Mouse (Mus musculus) macrophage (primary cell): ENCODE results near the gene Zeb2. TPM values are rescaled to one million over a fixed set of nuclear protein-coding genes. Genes with fewer than 3 reads are reported as not detected.

ENCODE experiments used
- H3K27ac ChIP-seq: fragments of 350-480 bp; formaldehyde crosslinking; 2 replicates; pipeline ENCODE4 v1.9.0; 2021
- H3K36me3 ChIP-seq: fragments of 350-480 bp; formaldehyde crosslinking; 2 replicates; pipeline ENCODE4 v1.9.0; 2021; ENCODE audit errors: inconsistent target
- H3K4me3 ChIP-seq: fragments of 350-480 bp; formaldehyde crosslinking; 2 replicates; pipeline ENCODE4 v1.9.0; 2021; ENCODE audit errors: inconsistent target
- H3K79me2 ChIP-seq: fragments of 350-480 bp; formaldehyde crosslinking; 2 replicates; pipeline ENCODE4 v1.9.0; 2021; ENCODE audit errors: inconsistent target
- WGBS: methylation state at CpG from one replicate; pipeline ENCODE4 v1.1.7; 2026; ENCODE audit warnings: inconsistent platforms; ENCODE audit not compliant: missing documents; 5-methylcytosine and 5-hydroxymethylcytosine counted together
- polyA plus RNA-seq: library from polyadenylated mRNA; stranded (reverse); fragments of 250-400 nt; gene quantifications from 3 replicates; pipeline ENCODE4 v1.2.4, GENCODE M21; 2018; ENCODE audit warnings: inconsistent platforms

The Zeb2 gene
- polyA plus RNA-seq, 1 experiment from 2014 or later = 164 TPM

DNA sequence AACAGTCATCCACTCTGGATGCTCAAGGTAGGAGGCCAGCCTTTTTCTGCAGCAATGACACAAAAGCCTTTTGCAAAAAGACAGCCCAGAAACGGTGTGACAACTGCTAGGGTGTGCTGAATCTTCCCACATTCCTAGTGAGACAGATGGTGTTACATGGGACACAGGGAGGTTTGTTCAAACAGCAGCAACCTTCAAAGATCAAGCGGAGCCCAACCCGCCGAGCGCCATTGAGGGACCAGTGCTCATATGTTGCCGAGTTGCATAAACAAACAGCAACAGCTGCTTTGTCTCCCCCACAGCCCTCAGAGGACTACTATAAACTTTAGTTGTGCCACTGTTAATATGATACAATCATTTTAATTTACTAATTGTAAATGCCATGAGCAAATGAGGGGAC, 117.3 kb downstream of the Zeb2 start:
- Histone ChIP-seq H3K27ac (no peak overlapping the region), H3K79me2 (peaks cover 90% of the 10 kb centered on the region), H3K36me3 (peaks cover 76% of the 10 kb centered on the region), H3K4me3 (no peak overlapping the region)
- 97% methylated on average over 6 of the region's 6 CpGs for WGBS

DNA sequence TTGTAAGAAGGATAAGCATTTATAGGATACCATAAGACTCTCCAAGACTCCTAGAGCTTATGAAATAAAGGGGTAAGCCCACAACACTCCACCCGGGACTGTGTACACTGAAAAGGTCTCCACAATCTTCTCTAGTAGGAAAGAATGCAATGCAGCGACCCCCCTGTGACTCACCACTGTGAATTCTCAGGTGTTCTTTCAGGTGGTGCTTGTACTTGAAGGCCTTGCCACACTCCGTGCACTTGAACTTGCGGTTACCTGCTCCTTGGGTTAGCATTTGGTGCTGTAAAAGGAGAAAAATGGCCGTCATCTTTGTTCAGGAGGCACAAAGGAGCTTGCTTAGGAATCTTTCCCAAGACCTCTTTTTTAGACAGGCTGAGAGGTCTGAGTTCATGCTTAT, 118.5 kb downstream of the Zeb2 start:
- peaks cover 85% of the 10 kb centered on the region for H3K36me3 ChIP-seq
- H3K27ac ChIP-seq = no peak overlapping the region
- no peak overlapping the region for H3K4me3 ChIP-seq
- peaks cover 99% of the 10 kb centered on the region for H3K79me2 ChIP-seq
- WGBS = 93% methylated on average over 5 of the region's 5 CpGs

DNA sequence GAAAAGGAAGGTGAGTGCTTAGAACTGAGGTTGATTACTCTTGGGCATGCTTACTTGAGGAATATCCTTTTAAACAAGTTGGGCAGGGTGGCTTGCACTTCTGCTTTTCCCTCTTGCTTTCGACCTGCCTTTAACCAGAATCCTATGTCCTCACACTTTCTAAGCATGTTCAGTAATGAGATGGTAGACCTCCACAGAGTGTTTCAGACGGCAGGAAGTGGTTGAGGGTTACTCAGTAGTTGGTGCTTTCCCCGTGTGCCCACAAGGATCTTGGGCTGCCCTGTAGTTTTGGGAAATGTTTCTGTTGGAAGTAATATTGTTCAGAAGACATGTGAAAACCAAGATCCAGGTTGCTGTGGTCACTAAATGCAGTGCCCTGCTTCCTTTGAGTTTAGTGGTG, 135.5 kb downstream of the Zeb2 start:
- H3K79me2 ChIP-seq = no peaks in the 10 kb centered on the region
- H3K4me3 ChIP-seq = no peak overlapping the region
- H3K36me3 ChIP-seq = 0 out of 2 replicates have a peak, but pooled peaks cover 3% of the 10 kb centered on the region
- 5% methylated on average over 3 of the region's 3 CpGs for WGBS
- H3K27ac ChIP-seq = no peak overlapping the region

GRCm38 (mm10) chr2:44979042-44979721, 138.0 kb downstream of the Zeb2 start:
- no peaks in the 10 kb centered on the region for H3K36me3 ChIP-seq
- H3K79me2 ChIP-seq = no peaks in the 10 kb centered on the region
- no peak overlapping the region for H3K4me3 ChIP-seq
- 24% methylated on average over 18 of the region's 18 CpGs for WGBS
- H3K27ac ChIP-seq = no peak overlapping the region

DNA sequence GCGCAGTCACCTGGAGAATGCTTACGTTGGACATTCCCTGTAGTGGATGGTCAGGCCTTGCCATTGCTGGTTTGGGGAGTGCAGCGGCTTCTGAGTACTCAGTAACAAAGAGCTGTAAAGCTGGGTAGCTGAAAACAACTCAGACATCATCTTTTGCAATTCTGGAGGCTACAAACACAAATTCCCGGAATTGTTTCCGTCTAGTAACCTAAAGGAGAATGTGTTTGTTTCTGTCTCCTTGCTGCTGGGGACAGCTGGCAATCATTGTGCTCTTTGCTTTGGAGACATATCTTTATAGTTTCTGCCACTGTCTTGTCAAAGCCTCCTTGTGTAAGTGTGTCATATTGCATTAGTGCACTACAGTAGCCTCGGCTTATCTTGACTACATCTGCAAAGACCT, 139.2 kb downstream of the Zeb2 start:
- no peaks in the 10 kb centered on the region for H3K79me2 ChIP-seq
- WGBS = 94% methylated on average over 6 of the region's 6 CpGs
- no peak overlapping the region for H3K4me3 ChIP-seq
- no peak overlapping the region for H3K27ac ChIP-seq
- H3K36me3 ChIP-seq = no peaks in the 10 kb centered on the region

- Histone ChIP-seq H3K27ac (no peak overlapping the region), H3K79me2 (no peaks in the 10 kb centered on the region), H3K4me3 (no peak overlapping the region), H3K36me3 (no peaks in the 10 kb centered on the region)
- WGBS = 91% methylated on average over 2 of the region's 2 CpGs
Measured at GRCm38 (mm10) chr2:44977556-44977955, 139.6 kb downstream of the Zeb2 start.

DNA sequence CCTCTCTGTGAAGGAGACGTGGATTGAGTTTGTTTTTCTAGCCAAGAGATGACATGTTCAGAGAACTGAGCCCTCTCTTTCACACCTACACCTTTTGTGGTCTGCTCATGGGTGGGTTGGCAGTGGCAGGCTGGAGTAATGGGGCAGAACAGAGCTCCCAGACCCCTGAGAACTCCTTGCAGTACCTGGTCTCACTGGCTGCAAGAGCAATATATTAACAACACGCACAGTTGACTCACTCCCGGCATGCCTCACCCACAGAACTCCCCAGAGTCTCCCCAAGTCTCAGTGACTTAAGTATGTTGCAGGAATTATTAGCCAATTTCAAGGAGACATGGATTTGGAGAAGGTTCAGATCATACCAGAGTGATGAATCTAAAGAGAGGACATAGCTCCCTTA, 140.1 kb downstream of the Zeb2 start:
- Histone ChIP-seq H3K27ac (no peak overlapping the region), H3K36me3 (no peaks in the 10 kb centered on the region)
- WGBS = 96% methylated on average over 3 of the region's 3 CpGs

GRCm38 (mm10) chr2:44976484-44976883, 140.7 kb downstream of the Zeb2 start:
- H3K4me3 ChIP-seq = no peak overlapping the region
- no peaks in the 10 kb centered on the region for H3K36me3 ChIP-seq
- WGBS = 27% methylated on average over 4 of the region's 4 CpGs
- no peak overlapping the region for H3K27ac ChIP-seq
- H3K79me2 ChIP-seq = no peaks in the 10 kb centered on the region

More for the DNA sequence above, 140.1 kb downstream of the Zeb2 start:
- H3K79me2 ChIP-seq = no peaks in the 10 kb centered on the region
- no peak overlapping the region for H3K4me3 ChIP-seq

DNA sequence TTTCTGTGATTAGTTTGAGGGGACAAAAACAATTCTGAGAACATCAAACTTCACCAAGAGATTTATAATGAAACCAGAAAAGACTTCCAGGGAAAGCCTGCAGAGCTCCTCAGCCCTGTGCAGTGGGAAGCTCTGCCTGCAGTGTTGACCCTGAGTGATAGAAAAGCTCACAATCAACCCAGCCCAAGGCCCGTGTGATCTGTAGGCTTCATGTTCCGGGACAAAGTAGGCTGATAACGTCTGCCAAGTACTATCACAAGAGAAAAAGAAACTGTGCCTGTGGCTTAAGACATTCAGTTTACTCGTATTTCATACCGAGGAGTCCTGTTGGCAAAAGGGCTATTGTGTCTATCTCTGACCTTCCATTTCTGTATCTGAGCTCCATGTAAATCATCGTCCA, 143.4 kb downstream of the Zeb2 start:
- 94% methylated on average over 6 of the region's 6 CpGs for WGBS

GRCm38 (mm10) chr2:44970087-44970646, 147.0 kb downstream of the Zeb2 start:
- Histone ChIP-seq H3K4me3 (no peak overlapping the region), H3K36me3 (no peaks in the 10 kb centered on the region), H3K27ac (no peak overlapping the region), H3K79me2 (no peaks in the 10 kb centered on the region)
- WGBS = 93% methylated on average over 6 of the region's 6 CpGs

More for the DNA sequence above, 143.4 kb downstream of the Zeb2 start:
- H3K4me3 ChIP-seq = no peak overlapping the region
- H3K27ac ChIP-seq = no peak overlapping the region
- no peaks in the 10 kb centered on the region for H3K79me2 ChIP-seq
- no peaks in the 10 kb centered on the region for H3K36me3 ChIP-seq

- Histone ChIP-seq H3K27ac (no peak overlapping the region), H3K4me3 (no peak overlapping the region), H3K36me3 (no peaks in the 10 kb centered on the region), H3K79me2 (no peaks in the 10 kb centered on the region)
- no CpG with 5 or more reads among the region's 1 CpGs for WGBS
Measured at GRCm38 (mm10) chr2:44969640-44970039, 147.6 kb downstream of the Zeb2 start.

DNA sequence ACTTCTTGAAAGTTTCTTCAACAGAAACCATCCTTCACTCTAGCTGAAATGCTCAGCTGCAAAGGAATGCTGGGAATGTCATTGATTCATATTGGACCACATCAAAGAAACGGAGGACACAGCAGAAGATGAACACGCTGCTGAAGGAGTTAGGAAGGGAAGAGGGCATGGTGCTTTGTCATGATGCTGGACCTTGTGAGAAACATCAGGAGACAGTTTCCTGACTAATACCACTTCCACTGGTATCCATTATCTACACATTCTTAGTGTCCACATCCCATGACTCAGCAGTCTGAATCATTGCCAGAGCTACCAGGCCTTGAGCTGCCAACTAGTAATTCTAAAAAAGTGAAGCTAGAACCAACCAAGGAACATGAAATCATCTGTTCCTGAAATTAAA, 148.0 kb downstream of the Zeb2 start:
- 83% methylated on average over 2 of the region's 2 CpGs for WGBS
- no peaks in the 10 kb centered on the region for H3K36me3 ChIP-seq
- H3K4me3 ChIP-seq = no peak overlapping the region
- H3K27ac ChIP-seq = no peak overlapping the region
- H3K79me2 ChIP-seq = no peaks in the 10 kb centered on the region

DNA sequence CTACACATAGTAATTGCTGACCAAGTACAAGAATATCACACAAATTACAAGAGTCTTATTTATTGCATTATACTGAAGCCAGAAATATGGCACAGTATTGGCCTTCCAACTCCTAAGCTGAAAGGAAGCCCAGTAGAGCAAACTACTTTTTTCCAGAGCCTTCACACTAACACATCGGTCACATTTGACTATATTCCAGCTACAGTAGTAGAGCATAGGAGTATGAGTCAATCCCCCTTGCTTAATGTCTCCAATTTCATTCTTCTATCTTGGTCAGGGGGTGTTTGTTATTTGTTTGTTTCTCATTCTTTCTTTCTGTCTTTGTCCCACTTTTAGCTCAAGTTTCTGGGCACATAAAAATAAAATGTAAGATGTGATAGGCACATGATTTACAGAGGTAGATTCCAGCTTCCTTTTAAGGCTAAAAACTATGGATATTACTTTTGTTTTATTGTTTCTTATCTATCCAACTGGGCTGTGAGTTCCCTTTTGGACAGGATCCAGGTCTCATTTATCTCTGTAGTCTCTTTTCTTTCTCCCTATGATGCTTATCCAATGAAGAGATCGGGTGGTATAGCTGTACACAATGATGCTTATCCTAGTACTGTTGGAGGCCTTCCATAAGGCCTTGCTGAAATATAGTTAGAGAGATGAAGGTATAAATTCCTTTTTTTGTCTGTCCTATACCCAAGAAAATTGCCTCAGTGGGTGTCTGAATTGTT, 151.2 kb downstream of the Zeb2 start:
- no peaks in the 10 kb centered on the region for H3K79me2 ChIP-seq
- H3K36me3 ChIP-seq = no peaks in the 10 kb centered on the region
- 92% methylated on average over 2 of the region's 2 CpGs for WGBS
- H3K4me3 ChIP-seq = no peak overlapping the region
- no peak overlapping the region for H3K27ac ChIP-seq

- Histone ChIP-seq H3K4me3 (no peak overlapping the region), H3K79me2 (no peaks in the 10 kb centered on the region), H3K27ac (no peak overlapping the region), H3K36me3 (no peaks in the 10 kb centered on the region)
- WGBS = 87% methylated on average over 5 of the region's 5 CpGs
Measured at GRCm38 (mm10) chr2:44962620-44963019, 154.6 kb downstream of the Zeb2 start.

GRCm38 (mm10) chr2:44961192-44961591, 156.0 kb downstream of the Zeb2 start:
- no peaks in the 10 kb centered on the region for H3K36me3 ChIP-seq
- 89% methylated on average over 4 of the region's 4 CpGs for WGBS
- no peak overlapping the region for H3K27ac ChIP-seq

More at GRCm38 (mm10) chr2:44961192-44961591, 156.0 kb downstream of the Zeb2 start:
- Histone ChIP-seq H3K4me3 (no peak overlapping the region), H3K79me2 (no peaks in the 10 kb centered on the region)
